Mouse (Mus musculus): Measurements from ENCODE around the gene Nob1. TPM values are rescaled to one million over a fixed set of nuclear protein-coding genes. Genes with fewer than 3 reads are reported as not detected.

Nob1 gene
- 7.8 TPM for polyA plus RNA-seq (2014; fragmentation: Illumina TruSeq; extraction: RNeasy Lipid Tissue Mini Kit (QIAGEN cat#74804); ENCODE audit: low read depth, low replicate concordance)

GRCm38 (mm10) chr8:107424597-107425229, at the start of gene Nob1:
Gene Nob1, minus strand, starts transcription at chr8:107425051.

GRCm38 (mm10) chr8:107435962-107436831, 11.3 kb upstream of the Nob1 start, which contains the start of gene Wwp2:
Gene Wwp2, plus strand, starts transcription at chr8:107436365.

GRCm38 (mm10) chr8:107403038-107403781, 21.6 kb downstream of the Nob1 start, which contains the start of gene Nqo1:
Gene Nqo1, minus strand, starts transcription at chr8:107403206.

Other genes starting within 250 kb of the Nob1 start
- gene Nfat5, start 131.6 kb downstream of the Nob1 start, polyA plus RNA-seq (2014; fragmentation: Illumina TruSeq; extraction: RNeasy Lipid Tissue Mini Kit (QIAGEN cat#74804); ENCODE audit: low read depth, low replicate concordance) = 94.8 TPM
- 36.4 TPM for gene Nqo1, start 21.8 kb downstream of the Nob1 start, polyA plus RNA-seq (2014; fragmentation: Illumina TruSeq; extraction: RNeasy Lipid Tissue Mini Kit (QIAGEN cat#74804); ENCODE audit: low read depth, low replicate concordance)
- 31.0 TPM for gene Wwp2, start 11.3 kb upstream of the Nob1 start, polyA plus RNA-seq (2014; fragmentation: Illumina TruSeq; extraction: RNeasy Lipid Tissue Mini Kit (QIAGEN cat#74804); ENCODE audit: low read depth, low replicate concordance)
- 61.9 TPM for gene Psmd7, start 163.4 kb upstream of the Nob1 start, polyA plus RNA-seq (2014; fragmentation: Illumina TruSeq; extraction: RNeasy Lipid Tissue Mini Kit (QIAGEN cat#74804); ENCODE audit: low read depth, low replicate concordance)